Mouse (Mus musculus) heart, embryonic 15.5 days (tissue): Measurements from ENCODE around the gene Myh3. TPM values are rescaled to one million over a fixed set of nuclear protein-coding genes. Genes with fewer than 3 reads are reported as not detected.
A peak's percentile ranks its signal among the peaks of the same experiment; 100 is the strongest.

Experiments used
- ATAC-seq: fragments of 200-750 bp; cut with Nextera tagmentation; replicated peaks from 2 replicates; pipeline ENCODE4 v1.8.0; 2017; ENCODE audit warnings: low read depth, moderate TSS enrichment; ENCODE audit not compliant: insufficient number of reproducible peaks, insufficient read depth, low FRiP score
- H3K27ac ChIP-seq: fragments of 300-500 bp; sonication (generic); 2 replicates; pipeline ENCODE4 v1.5.1; 2015; ENCODE audit warnings: mild to moderate bottlenecking, inconsistent platforms
- H3K27me3 ChIP-seq: fragments of 300-500 bp; sonication (generic); 2 replicates; pipeline ENCODE4 v1.6.1; 2015; ENCODE audit warnings: inconsistent platforms
- H3K36me3 ChIP-seq: fragments of 300-500 bp; sonication (generic); 2 replicates; pipeline ENCODE4 v1.6.1; 2015; ENCODE audit warnings: mild to moderate bottlenecking, inconsistent platforms
- H3K4me1 ChIP-seq: fragments of 300-500 bp; sonication (generic); replicated peaks from 2 replicates; pipeline ENCODE4 v1.6.1; 2015; ENCODE audit warnings: inconsistent platforms
- H3K4me2 ChIP-seq: fragments of 300-500 bp; sonication (generic); 2 replicates; pipeline ENCODE4 v1.6.1; 2015; ENCODE audit warnings: inconsistent platforms, mild to moderate bottlenecking, moderate library complexity
- H3K4me3 ChIP-seq: fragments of 300-500 bp; sonication (generic); 2 replicates; pipeline ENCODE4 v1.5.1; 2015; ENCODE audit warnings: mild to moderate bottlenecking, inconsistent platforms
- H3K9ac ChIP-seq: fragments of 300-500 bp; sonication (generic); 2 replicates; pipeline ENCODE4 v1.6.1; 2015; ENCODE audit warnings: mild to moderate bottlenecking, inconsistent platforms
- H3K9me3 ChIP-seq: fragments of 300-500 bp; sonication (generic); replicated peaks from 2 replicates; pipeline ENCODE4 v1.6.1; 2016; ENCODE audit warnings: inconsistent platforms
- WGBS: fragments of 180-500 bp; shearing (Covaris S2); methylation state at CpG from one replicate; pipeline ENCODE4 v1.1.7; 2015; ENCODE audit warnings: mixed read lengths; 5-methylcytosine and 5-hydroxymethylcytosine counted together
- polyA plus RNA-seq: library from polyadenylated mRNA; unstranded; fragments of >200 nt; fragmentation: Nextera tagmentation; extraction: Ambion mirVana; gene quantifications from 2 replicates; pipeline ENCODE4 v1.2.1, GENCODE M21; 2015

The Myh3 gene
- 0.74 and 1.5 TPM in 2 replicates for polyA plus RNA-seq

GRCm38 (mm10) chr11:67078000-67078399 is at the start of gene Myh3:
Gene Myh3 (plus strand): TSS chr11:67078300.
- H3K4me2 ChIP-seq, result no peak within 1 kb of the TSS
- H3K9me3 ChIP-seq, result no peaks in the 10 kb centered on the region
- no peak within 1 kb of the TSS for H3K9ac ChIP-seq
- H3K36me3 ChIP-seq, result no peaks in the 10 kb centered on the region
- peaks cover 16% of the 10 kb centered on the region for H3K27me3 ChIP-seq
- H3K4me1 ChIP-seq, result peaks cover 4% of the 10 kb centered on the region
- 70% methylated on average over 5 of the region's 5 CpGs for WGBS
- no peak within 1 kb of the TSS for H3K4me3 ChIP-seq
- no peak for ATAC-seq
- no peak within 1 kb of the TSS for H3K27ac ChIP-seq

GRCm38 (mm10) chr11:67030904-67031602 is 47.0 kb upstream of the Myh3 start:
- WGBS, result 51% methylated on average over 16 of the region's 16 CpGs
- Histone ChIP-seq H3K4me3 (no peak overlapping the region), H3K4me1 (no peaks in the 10 kb centered on the region), H3K36me3 (no peaks in the 10 kb centered on the region), H3K27me3 (no peaks in the 10 kb centered on the region), H3K27ac (no peak overlapping the region), H3K9me3 (no peaks in the 10 kb centered on the region), H3K4me2 (no peak overlapping the region), H3K9ac (no peak overlapping the region)
- ATAC-seq, result no peak

GRCm38 (mm10) chr11:67031603-67031915 is 46.5 kb upstream of the Myh3 start:
- no peaks in the 10 kb centered on the region for H3K4me1 ChIP-seq
- H3K4me3 ChIP-seq, result no peak overlapping the region
- H3K36me3 ChIP-seq, result no peaks in the 10 kb centered on the region; the same call in 1 of the 2 replicates
- H3K27me3 ChIP-seq, result no peaks in the 10 kb centered on the region
- no peak for ATAC-seq
- H3K9me3 ChIP-seq, result no peaks in the 10 kb centered on the region
- H3K9ac ChIP-seq, result no peak overlapping the region
- 51% methylated on average over 2 of the region's 2 CpGs for WGBS
- H3K27ac ChIP-seq, result no peak overlapping the region
- no peak overlapping the region for H3K4me2 ChIP-seq

GRCm38 (mm10) chr11:67034775-67035485 is 43.2 kb upstream of the Myh3 start:
- Histone ChIP-seq H3K4me3 (no peak overlapping the region), H3K4me2 (no peak overlapping the region), H3K9me3 (no peaks in the 10 kb centered on the region), H3K9ac (no peak overlapping the region), H3K27me3 (no peaks in the 10 kb centered on the region), H3K4me1 (no peaks in the 10 kb centered on the region), H3K27ac (no peak overlapping the region), H3K36me3 (peaks cover 18% of the 10 kb centered on the region; the same call in 1 of the 2 replicates)
- ATAC-seq, result no peak
- 60% methylated on average over 4 of the region's 4 CpGs for WGBS

- Histone ChIP-seq H3K4me1 (0 out of 2 replicates have a peak, but pooled peaks cover 3% of the 10 kb centered on the region), H3K9me3 (no peaks in the 10 kb centered on the region), H3K27ac (no peak overlapping the region), H3K36me3 (peaks cover 31% of the 10 kb centered on the region; the same call in 1 of the 2 replicates), H3K4me2 (no peak overlapping the region), H3K27me3 (no peaks in the 10 kb centered on the region), H3K9ac (no peak overlapping the region), H3K4me3 (no peak overlapping the region)
- no peak for ATAC-seq
- 86% methylated on average over 6 of the region's 6 CpGs for WGBS
These were observed 41.9 kb upstream of the Myh3 start for GRCm38 (mm10) chr11:67036229-67036628.

- H3K36me3 ChIP-seq, result peaks cover 33% of the 10 kb centered on the region; the same call in 1 of the 2 replicates
- H3K27ac ChIP-seq, result no peak overlapping the region
- H3K9me3 ChIP-seq, result no peaks in the 10 kb centered on the region
- 89% methylated on average over 9 of the region's 9 CpGs for whole genome bisulfite sequencing
- H3K27me3 ChIP-seq, result no peaks in the 10 kb centered on the region
- H3K4me3 ChIP-seq, result no peak overlapping the region
- no peak for ATAC-seq
- no peak overlapping the region for H3K9ac ChIP-seq
- no peak overlapping the region for H3K4me2 ChIP-seq
- 0 out of 2 replicates have a peak, but pooled peaks cover 3% of the 10 kb centered on the region for H3K4me1 ChIP-seq
These were observed 41.2 kb upstream of the Myh3 start for GRCm38 (mm10) chr11:67036892-67037291.

- no peaks in the 10 kb centered on the region for H3K9me3 ChIP-seq
- no peaks in the 10 kb centered on the region for H3K27me3 ChIP-seq
- no peak overlapping the region for H3K4me3 ChIP-seq
- no peak overlapping the region for H3K9ac ChIP-seq
- H3K36me3 ChIP-seq, result peaks cover 33% of the 10 kb centered on the region; the same call in 1 of the 2 replicates
- 0 out of 2 replicates have a peak, but pooled peaks cover 3% of the 10 kb centered on the region for H3K4me1 ChIP-seq
- WGBS, result 89% methylated on average over 3 of the region's 3 CpGs
- no peak for ATAC-seq
- no peak overlapping the region; the same call in 1 of the 2 replicates for H3K27ac ChIP-seq
- H3K4me2 ChIP-seq, result no peak overlapping the region
These were observed 38.3 kb upstream of the Myh3 start for GRCm38 (mm10) chr11:67039799-67040198.

GRCm38 (mm10) chr11:67040483-67040882 is 37.6 kb upstream of the Myh3 start:
- peak overlapping the region; percentile 29 for H3K27ac ChIP-seq
- no peaks in the 10 kb centered on the region for H3K9me3 ChIP-seq
- 65% methylated on average over 6 of the region's 6 CpGs for WGBS
- H3K4me2 ChIP-seq, result no peak overlapping the region
- H3K27me3 ChIP-seq, result no peaks in the 10 kb centered on the region
- no peak overlapping the region for H3K9ac ChIP-seq
- no peak for ATAC-seq
- H3K4me3 ChIP-seq, result no peak overlapping the region
- peaks cover 33% of the 10 kb centered on the region; the same call in 1 of the 2 replicates for H3K36me3 ChIP-seq
- H3K4me1 ChIP-seq, result 0 out of 2 replicates have a peak, but pooled peaks cover 3% of the 10 kb centered on the region

GRCm38 (mm10) chr11:67043007-67043406 is 35.1 kb upstream of the Myh3 start:
- H3K9me3 ChIP-seq, result no peaks in the 10 kb centered on the region
- H3K4me3 ChIP-seq, result no peak overlapping the region
- H3K27me3 ChIP-seq, result no peaks in the 10 kb centered on the region
- 65% methylated on average over 8 of the region's 8 CpGs for WGBS
- ATAC-seq, result no peak
- no peak overlapping the region for H3K27ac ChIP-seq
- H3K4me1 ChIP-seq, result 0 out of 2 replicates have a peak, but pooled peaks cover 3% of the 10 kb centered on the region
- H3K4me2 ChIP-seq, result no peak overlapping the region
- peaks cover 26% of the 10 kb centered on the region; the same call in 1 of the 2 replicates for H3K36me3 ChIP-seq
- no peak overlapping the region for H3K9ac ChIP-seq

- ATAC-seq, result no peak
- no peak overlapping the region for H3K4me2 ChIP-seq
These were observed 33.1 kb upstream of the Myh3 start for GRCm38 (mm10) chr11:67044959-67045358.

GRCm38 (mm10) chr11:67047199-67047598 is 30.9 kb upstream of the Myh3 start:
- WGBS, result 85% methylated on average over 5 of the region's 5 CpGs
- no peaks in the 10 kb centered on the region for H3K9me3 ChIP-seq
- peaks cover 7% of the 10 kb centered on the region; the same call in 1 of the 2 replicates for H3K36me3 ChIP-seq
- H3K4me2 ChIP-seq, result no peak overlapping the region
- H3K9ac ChIP-seq, result no peak overlapping the region
- H3K27ac ChIP-seq, result no peak overlapping the region
- no peaks in the 10 kb centered on the region for H3K27me3 ChIP-seq
- ATAC-seq, result no peak
- no peak overlapping the region for H3K4me3 ChIP-seq
- peaks cover 8% of the 10 kb centered on the region for H3K4me1 ChIP-seq

More at GRCm38 (mm10) chr11:67044959-67045358, 33.1 kb upstream of the Myh3 start:
- Histone ChIP-seq H3K4me3 (no peak overlapping the region), H3K27me3 (no peaks in the 10 kb centered on the region), H3K36me3 (peaks cover 22% of the 10 kb centered on the region; the same call in 1 of the 2 replicates), H3K9ac (no peak overlapping the region), H3K27ac (no peak overlapping the region), H3K4me1 (0 out of 2 replicates have a peak, but pooled peaks cover 3% of the 10 kb centered on the region), H3K9me3 (no peaks in the 10 kb centered on the region)
- WGBS, result 80% methylated on average over 6 of the region's 6 CpGs
